Mouse (Mus musculus) small intestine, adult 2 months (tissue): ENCODE results near the gene BC048562. TPM values are rescaled to one million over a fixed set of nuclear protein-coding genes. Genes with fewer than 3 reads are reported as not detected.

Experiments
- H3K27ac ChIP-seq: fragments of 200-500 bp; 2 replicates; pipeline ENCODE4 v1.5.1; 2012; ENCODE audit warnings: low read depth, low read length, control low read depth, inconsistent platforms; ENCODE audit not compliant: insufficient read depth
- H3K27me3 ChIP-seq: fragments of 200-500 bp; 2 replicates; pipeline ENCODE4 v1.6.1; 2012; ENCODE audit warnings: mild to moderate bottlenecking, moderate library complexity, low read length, inconsistent platforms; ENCODE audit not compliant: control insufficient read depth, insufficient read depth
- H3K36me3 ChIP-seq: fragments of 200-500 bp; 2 replicates; pipeline ENCODE4 v1.6.1; 2012; ENCODE audit warnings: mild to moderate bottlenecking, low read length, control low read depth, inconsistent platforms; ENCODE audit not compliant: control insufficient read depth, insufficient read depth
- H3K4me1 ChIP-seq: fragments of 200-500 bp; 2 replicates; pipeline ENCODE4 v1.6.1; 2012; ENCODE audit warnings: low read length, inconsistent platforms, mixed read lengths; ENCODE audit not compliant: control insufficient read depth, insufficient read depth, insufficient read length
- H3K4me3 ChIP-seq: fragments of 200-500 bp; 2 replicates; pipeline ENCODE4 v1.5.1; 2012; ENCODE audit warnings: low read depth, mild to moderate bottlenecking, control low read depth, inconsistent platforms, low read length, moderate library complexity
- CTCF ChIP-seq: fragments of 200-500 bp; IDR thresholded peaks from 2 replicates; pipeline ENCODE4 v1.5.1; 2012; ENCODE audit warnings: low read depth, mild to moderate bottlenecking, control low read depth, inconsistent platforms, low read length, moderate library complexity, mixed read lengths; ENCODE audit not compliant: insufficient replicate concordance, insufficient read length; ENCODE audit errors: extremely low read depth
- POLR2A ChIP-seq: fragments of 200-500 bp; IDR thresholded peaks from 2 replicates; pipeline ENCODE4 v1.6.1; 2012; ENCODE audit warnings: low read depth, mild to moderate bottlenecking, control low read depth, inconsistent platforms, low read length, moderate library complexity
- WGBS: fragments of 180-500 bp; shearing (Covaris S2); methylation state at CpG from one replicate; pipeline ENCODE4 v1.1.7; 2018; 5-methylcytosine and 5-hydroxymethylcytosine counted together
- polyA plus RNA-seq: library from polyadenylated mRNA; depleted of rRNA; stranded (reverse); fragments of >200 nt; gene quantifications from 2 replicates; pipeline ENCODE4 v1.2.3, GENCODE M21; 2012

The BC048562 gene
- polyA plus RNA-seq, 1 experiment, result not detected

DNA sequence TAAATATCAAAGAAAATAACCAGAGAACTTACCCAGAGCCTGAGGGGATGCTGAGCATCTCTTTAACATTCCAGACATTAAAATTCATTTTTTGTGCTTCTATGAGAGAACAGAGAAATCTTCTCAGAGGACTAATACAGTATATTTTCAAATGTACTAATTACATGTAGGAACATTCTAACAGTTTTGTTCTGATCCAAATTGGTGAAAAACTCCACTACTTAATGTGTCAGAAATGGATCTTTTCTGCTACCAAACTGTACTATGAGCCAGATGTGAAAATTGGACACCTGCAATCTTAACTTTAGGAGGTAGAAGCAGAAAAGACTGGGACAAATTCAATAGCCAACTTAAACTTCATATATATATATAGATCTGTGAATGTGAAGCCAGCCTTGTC is 7.9 kb upstream of the BC048562 start, which contains the start of gene Ccdc36:
Ccdc36 (minus strand) TSS at position 101 of the 400 bp plus-strand sequence.
- H3K36me3 ChIP-seq, result no peaks in the 10 kb centered on the region
- peaks cover 5% of the 10 kb centered on the region; the same call in 1 of the 2 replicates for H3K4me1 ChIP-seq
- H3K27me3 ChIP-seq, result no peaks in the 10 kb centered on the region; the same call in 1 of the 2 replicates
- no peak within 1 kb of the TSS for H3K4me3 ChIP-seq
- TF ChIP-seq POLR2A, result no peak
- no peak for TF ChIP-seq CTCF
- no peak within 1 kb of the TSS for H3K27ac ChIP-seq

DNA sequence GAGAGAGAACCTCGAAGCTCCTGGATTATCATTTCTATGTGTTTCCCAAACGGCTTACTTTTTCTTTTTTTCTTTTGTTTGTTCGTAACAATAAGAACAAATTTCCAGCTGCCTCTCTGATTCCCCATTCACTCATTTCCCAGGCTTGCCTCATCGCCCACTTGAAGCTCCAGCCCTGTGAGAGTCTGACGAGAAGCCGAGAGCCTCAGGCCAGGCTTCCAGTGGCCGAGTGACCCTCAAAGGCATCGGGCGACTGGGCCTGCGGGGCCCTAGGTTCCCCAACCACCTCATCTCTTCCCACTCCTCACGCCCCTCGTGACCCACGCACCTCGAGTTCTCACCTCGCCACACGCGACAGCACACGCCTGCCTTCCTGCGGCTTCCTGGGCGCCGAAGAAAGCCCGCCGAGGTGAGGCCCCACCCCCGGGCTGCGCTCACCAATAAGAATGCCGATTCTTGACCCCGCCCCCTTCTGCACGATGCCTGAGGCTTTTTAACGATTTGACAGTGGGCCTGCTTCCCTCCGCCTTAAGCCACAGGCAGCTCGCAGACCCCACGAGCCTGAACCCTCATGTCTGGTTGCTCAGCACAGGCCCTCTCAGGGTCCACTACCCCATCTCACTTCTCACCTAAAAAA is 4.7 kb upstream of the BC048562 start:
- no peak overlapping the region for H3K27ac ChIP-seq
- 49% methylated on average over 32 of the region's 32 CpGs for WGBS
- H3K36me3 ChIP-seq, result no peaks in the 10 kb centered on the region
- TF ChIP-seq POLR2A (no peak), CTCF (no peak)
- peaks cover 5% of the 10 kb centered on the region; the same call in 1 of the 2 replicates for H3K4me1 ChIP-seq
- H3K27me3 ChIP-seq, result no peaks in the 10 kb centered on the region
- peak overlapping the region; percentile 17 for H3K4me3 ChIP-seq

DNA sequence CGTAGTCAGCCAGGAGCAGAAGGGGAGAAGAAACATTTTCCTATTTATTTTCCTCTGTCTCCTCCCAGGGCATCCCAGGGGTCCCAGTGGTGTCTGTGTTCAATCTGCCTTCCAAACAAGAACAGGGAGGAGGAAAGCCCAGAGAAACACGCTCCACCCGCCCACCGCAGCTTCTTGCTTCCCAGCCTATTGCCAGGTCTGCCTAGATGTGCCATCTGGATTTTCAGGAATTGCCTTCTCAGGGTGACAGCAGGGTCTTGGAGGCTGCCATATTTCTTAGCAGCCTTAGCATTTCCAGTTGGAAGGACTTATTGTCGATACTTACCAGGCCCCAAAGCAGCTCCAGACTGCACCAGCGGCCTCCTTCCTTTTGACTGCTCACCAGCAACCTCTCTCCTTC is 2.9 kb downstream of the BC048562 start:
- H3K36me3 ChIP-seq, result no peaks in the 10 kb centered on the region
- TF ChIP-seq CTCF, result no peak
- TF ChIP-seq POLR2A, result no peak
- 87% methylated on average over 6 of the region's 6 CpGs for WGBS
- H3K27me3 ChIP-seq, result no peaks in the 10 kb centered on the region
- H3K4me1 ChIP-seq, result no peaks in the 10 kb centered on the region
- H3K27ac ChIP-seq, result no peak overlapping the region
- no peak overlapping the region for H3K4me3 ChIP-seq

DNA sequence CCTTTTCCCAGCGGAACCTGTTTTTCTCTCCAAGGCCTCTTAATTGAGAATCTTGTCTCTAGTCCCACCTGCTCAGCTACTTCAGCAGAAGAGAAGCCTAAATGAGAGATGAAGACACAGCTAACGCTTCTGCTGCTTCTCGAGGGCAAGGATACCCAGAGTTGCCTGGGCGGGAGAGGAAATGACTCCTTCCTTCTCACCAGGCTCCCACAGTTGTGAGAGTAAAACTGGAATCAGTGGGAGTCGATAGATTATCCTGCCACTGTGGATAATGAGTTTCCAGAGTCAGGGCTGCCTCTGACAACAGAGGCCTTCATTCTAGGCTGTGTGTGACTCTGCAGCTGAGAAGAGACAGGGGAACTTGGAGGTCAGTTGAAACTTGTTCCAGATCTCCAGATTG is 4.2 kb downstream of the BC048562 start:
- TF ChIP-seq POLR2A, result no peak
- no peak for TF ChIP-seq CTCF
- Histone ChIP-seq H3K27me3 (no peaks in the 10 kb centered on the region), H3K36me3 (no peaks in the 10 kb centered on the region), H3K4me1 (no peaks in the 10 kb centered on the region), H3K27ac (no peak overlapping the region), H3K4me3 (no peak overlapping the region)
- WGBS, result 68% methylated on average over 5 of the region's 5 CpGs

DNA sequence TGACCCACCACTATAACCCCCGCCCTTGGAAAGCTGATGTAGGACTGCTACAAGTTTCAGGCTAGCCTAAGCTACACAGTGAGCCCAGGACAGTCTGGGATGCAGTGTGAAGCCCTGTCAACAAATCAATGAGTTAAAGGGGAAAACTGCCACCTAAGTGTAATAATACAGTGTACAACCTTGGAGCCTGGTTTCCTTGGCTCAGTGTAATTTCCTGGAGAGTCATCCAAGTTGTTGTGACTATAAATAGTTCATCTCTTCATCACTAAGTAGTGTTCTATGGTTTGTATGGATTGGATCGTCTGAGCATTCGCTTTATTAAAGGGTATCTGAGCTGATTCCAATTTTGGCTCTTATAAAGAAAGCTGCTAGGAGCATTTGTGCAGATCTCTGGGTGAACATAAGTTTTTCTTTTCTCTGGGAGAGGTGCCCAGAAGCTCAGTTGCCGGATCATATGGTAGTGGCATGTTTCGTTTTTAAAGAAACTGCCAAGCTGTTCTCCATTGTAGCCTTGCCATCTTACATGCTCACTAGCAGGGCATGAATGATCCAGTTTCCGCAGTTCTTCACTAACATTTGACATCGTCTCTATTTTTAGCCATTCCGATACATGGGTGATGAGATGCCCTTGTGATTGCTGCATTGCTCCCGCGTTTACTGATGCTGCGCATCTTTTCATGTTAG is 5.1 kb downstream of the BC048562 start:
- Histone ChIP-seq H3K36me3 (no peaks in the 10 kb centered on the region), H3K27me3 (no peaks in the 10 kb centered on the region), H3K4me3 (no peak overlapping the region), H3K27ac (no peak overlapping the region), H3K4me1 (peaks cover 2% of the 10 kb centered on the region; the same call in 1 of the 2 replicates)
- WGBS, result 80% methylated on average over 11 of the region's 11 CpGs
- TF ChIP-seq POLR2A, result no peak
- no peak for TF ChIP-seq CTCF

DNA sequence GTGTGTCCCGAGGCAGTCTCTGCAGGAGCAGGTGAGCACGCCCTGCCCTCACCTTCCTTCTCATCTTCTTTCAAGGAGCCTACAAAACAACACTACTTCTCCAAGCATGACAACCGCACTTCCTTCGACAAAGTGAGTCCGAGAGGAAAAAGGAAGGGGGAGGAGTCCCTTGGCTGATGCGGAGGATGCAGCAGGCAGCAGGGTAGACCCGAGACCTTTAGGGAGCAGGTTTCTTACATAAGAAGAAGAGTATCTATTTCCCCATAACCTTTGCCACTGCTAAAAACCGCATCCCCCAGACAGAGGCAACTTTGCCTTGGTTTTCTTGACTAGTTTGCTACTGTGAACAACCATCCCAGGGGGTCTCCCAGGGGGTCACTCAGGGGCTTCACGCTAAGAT is 8.8 kb downstream of the BC048562 start:
- no peak overlapping the region for H3K4me3 ChIP-seq
- 57% methylated on average over 9 of the region's 9 CpGs for WGBS
- peaks cover 2% of the 10 kb centered on the region; the same call in 1 of the 2 replicates for H3K4me1 ChIP-seq
- H3K27ac ChIP-seq, result no peak overlapping the region
- H3K36me3 ChIP-seq, result no peaks in the 10 kb centered on the region
- H3K27me3 ChIP-seq, result no peaks in the 10 kb centered on the region
- TF ChIP-seq CTCF, result no peak
- no peak for TF ChIP-seq POLR2A

DNA sequence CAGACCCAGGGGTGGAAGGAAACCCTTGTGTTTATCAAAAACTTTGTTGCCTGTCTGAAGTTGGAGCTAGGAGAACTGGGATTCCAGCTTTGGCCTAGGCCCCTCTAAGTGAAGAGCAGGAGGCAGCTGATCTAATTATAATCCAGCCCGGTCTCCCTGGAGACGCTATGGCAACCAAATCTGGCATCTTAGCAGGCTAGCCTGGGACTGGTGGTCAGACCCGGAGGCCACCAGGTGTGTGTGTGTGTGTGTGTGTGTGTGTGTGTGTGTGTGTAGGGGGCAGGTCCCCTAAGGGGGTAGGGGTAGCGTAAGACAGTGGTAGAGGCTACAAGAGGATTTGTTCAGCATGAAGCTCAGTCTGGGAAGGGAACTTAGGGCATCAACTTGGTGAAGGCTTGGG is 13.6 kb downstream of the BC048562 start:
- whole genome bisulfite sequencing, result 76% methylated on average over 4 of the region's 4 CpGs
- no peak overlapping the region for H3K4me3 ChIP-seq
- H3K27me3 ChIP-seq, result no peaks in the 10 kb centered on the region
- TF ChIP-seq CTCF, result no peak
- no peak for TF ChIP-seq POLR2A
- no peaks in the 10 kb centered on the region for H3K36me3 ChIP-seq
- H3K27ac ChIP-seq, result no peak overlapping the region
- peaks cover 18% of the 10 kb centered on the region for H3K4me1 ChIP-seq
